Mouse (Mus musculus): ENCODE measurements at regions not wholly inside any gene's neighbourhood (a gene's known extent, or its start where the extent isn't known, plus 50 kb on each side); places are given as distances from the start of the nearest gene placed in this dataset.

- TF ChIP-seq POLR2A (IDR thresholded peaks at IDR 0.05; ENCODE audit: insufficient read depth, low read depth, low read length) (no peak), CTCF (IDR thresholded peaks at IDR 0.05; ENCODE audit: insufficient read depth, low read depth, low read length) (no peak)
Observed at GRCm38 (mm10) chr13:53553876-53554577, 81.2 kb upstream of the Msx2 start.

All from olfactory bulb, adult 2 months (tissue).